Mouse (Mus musculus): Measurements from ENCODE around the gene Ppt2.
A peak's percentile ranks its signal among the peaks of the same experiment; 100 is the strongest.

DNA sequence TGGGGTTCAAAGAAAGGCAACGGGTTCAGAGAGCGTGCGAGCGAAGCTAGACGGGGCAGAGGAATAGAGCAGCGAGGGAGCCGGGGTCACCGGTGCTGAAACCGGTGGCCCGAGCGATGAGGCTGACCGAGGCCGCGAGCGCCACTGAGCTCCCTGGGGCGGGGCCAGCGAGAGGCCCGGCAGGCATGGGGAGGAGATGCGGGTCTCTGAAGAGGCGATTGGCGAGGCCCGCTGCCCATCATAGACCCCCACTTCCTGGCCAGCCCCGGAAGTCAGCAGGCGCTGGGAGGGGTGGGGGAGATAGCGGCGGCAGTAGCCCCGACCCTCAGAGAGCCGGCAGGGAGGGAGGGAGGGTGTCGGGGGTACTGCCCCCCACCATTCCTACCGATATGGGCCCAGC, 22.7 kb downstream of the Ppt2 start:
- no peak for TF ChIP-seq CTCF (IDR thresholded peaks at IDR 0.05; ENCODE audit: extremely low read depth, insufficient read length, insufficient replicate concordance, low read depth, low read length)
- TF ChIP-seq POLR2A (IDR thresholded peaks at IDR 0.05; ENCODE audit: low read depth, low read length) = peak; percentile 97
